ENCODE assay signal across 8 mouse cellular contexts in the genomic region with DNA sequence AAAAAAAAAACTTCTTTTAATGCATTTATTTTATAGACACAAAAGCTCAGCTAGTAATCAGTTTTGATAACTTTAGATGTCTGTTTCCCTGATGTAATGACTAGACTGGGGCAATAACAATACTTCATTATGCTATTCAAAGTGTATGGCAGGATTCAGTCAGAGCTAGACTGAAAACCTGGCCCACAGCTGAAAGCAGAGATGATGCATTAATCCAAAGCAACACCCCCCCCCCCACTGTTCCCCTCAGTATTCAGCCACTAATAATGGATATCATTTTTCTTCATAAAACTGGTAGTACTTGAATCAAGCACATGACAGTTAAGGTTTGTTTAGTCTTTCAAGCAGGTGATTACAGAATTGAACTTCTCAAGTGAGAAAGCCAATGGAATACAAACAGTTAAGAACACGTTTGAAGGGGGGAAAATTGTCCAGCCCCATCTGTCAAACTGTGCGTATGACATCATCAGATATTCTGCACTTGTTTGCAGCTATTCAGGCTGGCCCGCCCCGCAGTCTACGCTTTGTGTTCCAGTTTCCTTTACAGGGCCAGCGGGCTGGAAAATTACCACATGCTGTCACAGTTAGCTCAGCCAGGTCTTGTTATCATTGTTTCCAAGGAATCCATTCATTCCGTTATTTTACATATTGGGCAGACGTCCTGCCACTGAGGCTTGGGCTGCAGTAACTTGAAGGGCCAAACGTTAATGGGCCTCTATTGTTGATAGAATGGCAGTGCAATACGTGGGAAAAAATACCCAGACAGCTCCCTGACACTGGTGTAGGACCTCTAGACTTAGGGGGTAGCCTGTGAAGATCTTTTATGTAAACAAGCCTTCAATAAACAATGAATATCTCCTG.
DNase-seq lines count a peak whose midpoint lies in the region; ATAC-seq lines count a peak whose summit lies in the region.

No protein-coding gene starts in this region.

- no peaks in the 10 kb centered on the region for H3K27me3 ChIP-seq in embryonic facial prominence, embryonic 13.5 days
- H3K27me3 ChIP-seq in hindbrain, embryonic 15.5 days: no peaks in the 10 kb centered on the region
- H3K27me3 ChIP-seq in intestine, embryonic 16.5 days (replicated peaks; ENCODE audit: control insufficient read depth, insufficient read depth, low read length): no peaks in the 10 kb centered on the region

- 36% methylated on average over 10 of the region's 10 CpGs for WGBS in embryonic facial prominence, embryonic 13.5 days
- WGBS in hindbrain, embryonic 15.5 days: 1% methylated on average over 10 of the region's 10 CpGs
- WGBS in intestine, embryonic 16.5 days: 32% methylated on average over 10 of the region's 10 CpGs

- peak; percentile 5 for DNase-seq in gastrocnemius, postnatal 25 days
- DNase-seq in gastrocnemius, postnatal 10 days: no peak
- peak; percentile 3 for DNase-seq in lung, postnatal 25 days (ENCODE audit: low spot score)
- peak; percentile 36 to 40 for DNase-seq in right cerebral cortex, postnatal 36 days (ENCODE audit: low spot score in 2 of 2)

- H3K4me2 ChIP-seq in embryonic facial prominence, embryonic 13.5 days: no peak overlapping the region
- H3K4me2 ChIP-seq in hindbrain, embryonic 15.5 days: peak overlapping the region; percentile 8; the same call in 1 of the 2 replicates
- H3K4me2 ChIP-seq in intestine, embryonic 16.5 days (ENCODE audit: low read depth, low read length): no peak overlapping the region

- H3K27ac ChIP-seq in embryonic facial prominence, embryonic 13.5 days: no peak overlapping the region
- H3K27ac ChIP-seq in hindbrain, embryonic 15.5 days (replicated peaks): peak overlapping the region; percentile 67
- no peak overlapping the region for H3K27ac ChIP-seq in intestine, embryonic 16.5 days (ENCODE audit: low read length)

- ATAC-seq in embryonic facial prominence, embryonic 13.5 days (ENCODE audit: insufficient number of reproducible peaks, insufficient read depth, low FRiP score, low TSS enrichment, low read depth): peak; percentile 48; the same call in 1 of the 2 replicates
- ATAC-seq in hindbrain, embryonic 15.5 days (ENCODE audit: low FRiP score, low read depth): peak; percentile 96
- no peak for ATAC-seq in monocyte, adult 5-6 weeks (replicated peaks; ENCODE audit: insufficient number of reproducible peaks, low FRiP score, low TSS enrichment, poor library complexity, severe bottlenecking)
- ATAC-seq in intestine, embryonic 16.5 days: no peak

- no peaks in the 10 kb centered on the region for H3K36me3 ChIP-seq in embryonic facial prominence, embryonic 13.5 days
- no peaks in the 10 kb centered on the region for H3K36me3 ChIP-seq in hindbrain, embryonic 15.5 days
- H3K36me3 ChIP-seq in intestine, embryonic 16.5 days (ENCODE audit: control insufficient read depth, insufficient read depth, low read length): no peaks in the 10 kb centered on the region

- H3K9ac ChIP-seq in embryonic facial prominence, embryonic 13.5 days: no peak overlapping the region
- no peak overlapping the region for H3K9ac ChIP-seq in hindbrain, embryonic 15.5 days
- H3K9ac ChIP-seq in intestine, embryonic 16.5 days (ENCODE audit: low read depth, low read length): no peak overlapping the region

- H3K9me3 ChIP-seq in embryonic facial prominence, embryonic 13.5 days: no peaks in the 10 kb centered on the region
- no peaks in the 10 kb centered on the region for H3K9me3 ChIP-seq in hindbrain, embryonic 15.5 days
- no peaks in the 10 kb centered on the region for H3K9me3 ChIP-seq in intestine, embryonic 16.5 days (ENCODE audit: control insufficient read depth, low read length)

- H3K4me1 ChIP-seq in embryonic facial prominence, embryonic 13.5 days: no peaks in the 10 kb centered on the region
- H3K4me1 ChIP-seq in hindbrain, embryonic 15.5 days (replicated peaks): peaks cover 21% of the 10 kb centered on the region
- H3K4me1 ChIP-seq in intestine, embryonic 16.5 days (ENCODE audit: control insufficient read depth, insufficient read depth, low read length): no peaks in the 10 kb centered on the region

- H3K4me3 ChIP-seq in embryonic facial prominence, embryonic 13.5 days: no peak overlapping the region
- H3K4me3 ChIP-seq in hindbrain, embryonic 15.5 days: no peak overlapping the region
- H3K4me3 ChIP-seq in intestine, embryonic 16.5 days (ENCODE audit: low read length): no peak overlapping the region

Comparison
In these comparisons a context has a peak if more than half of its experiments do, and no peak if none do; other contexts are left out.
1. ATAC-seq: peak in embryonic facial prominence, embryonic 13.5 days (single experiment) and hindbrain, embryonic 15.5 days (single experiment); none in monocyte, adult 5-6 weeks (single experiment) and intestine, embryonic 16.5 days (single experiment).